Comparison of ENCODE assay signal across 14 mouse cellular contexts in the genomic region with DNA sequence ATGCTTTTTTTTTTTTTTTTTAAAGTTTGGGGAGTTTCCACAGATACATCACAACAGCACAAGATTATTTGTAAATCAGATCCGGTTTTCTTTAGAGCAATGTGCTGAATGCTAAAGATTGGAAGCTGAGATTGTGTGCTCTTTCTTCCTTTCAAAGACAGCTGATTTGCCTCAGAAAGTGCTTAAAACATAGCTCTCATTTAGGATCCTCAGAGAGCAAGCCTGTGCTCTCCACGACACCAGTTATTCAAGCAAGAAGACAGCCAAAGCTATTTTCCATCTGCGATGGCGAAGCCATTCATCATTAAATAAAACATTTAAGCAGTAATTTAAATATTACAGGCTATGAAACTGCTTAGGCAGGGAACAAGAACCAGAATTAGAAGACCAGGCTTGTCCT.
DNase-seq lines count a peak whose midpoint lies in the region; ATAC-seq lines count a peak whose summit lies in the region.
"Had no signal": no experiment of that assay in that cellular context is flagged by ENCODE, and none has a peak within 500 bp of the region (broad histone marks: within the 10 kb centered on the region; RNA-seq: fewer than 3 reads in every experiment).

No protein-coding gene starts in this region.

- H3K4me1 ChIP-seq in kidney, embryonic 16.5 days (ENCODE audit: insufficient read depth, low read length): no peaks in the 10 kb centered on the region
- peaks cover 31% of the 10 kb centered on the region for H3K4me1 ChIP-seq in midbrain, embryonic 10.5 days
- peaks cover 3% of the 10 kb centered on the region; the same call in 1 of the 2 replicates for H3K4me1 ChIP-seq in midbrain, embryonic 14.5 days (ENCODE audit: control insufficient read depth, insufficient read depth, low read length)
- peaks cover 17% of the 10 kb centered on the region for H3K4me1 ChIP-seq in forebrain, embryonic 15.5 days
- peaks cover 4% of the 10 kb centered on the region for H3K4me1 ChIP-seq in midbrain, embryonic 13.5 days (replicated peaks)
- H3K4me1 ChIP-seq: limb, embryonic 13.5 days; liver, embryonic 15.5 days had no signal

- no peaks in the 10 kb centered on the region for H3K36me3 ChIP-seq in kidney, embryonic 16.5 days (ENCODE audit: insufficient read depth, low read length)
- H3K36me3 ChIP-seq in midbrain, embryonic 10.5 days: no peaks in the 10 kb centered on the region
- H3K36me3 ChIP-seq in midbrain, embryonic 14.5 days (ENCODE audit: control insufficient read depth, insufficient read depth, low read length): no peaks in the 10 kb centered on the region
- no peaks in the 10 kb centered on the region for H3K36me3 ChIP-seq in forebrain, embryonic 15.5 days
- no peaks in the 10 kb centered on the region for H3K36me3 ChIP-seq in midbrain, embryonic 13.5 days
- H3K36me3 ChIP-seq: limb, embryonic 13.5 days; liver, embryonic 15.5 days had no signal

- no peak overlapping the region for H3K4me2 ChIP-seq in kidney, embryonic 16.5 days (replicated peaks; ENCODE audit: low read depth, low read length)
- H3K4me2 ChIP-seq in midbrain, embryonic 14.5 days (ENCODE audit: low read length): no peak overlapping the region
- no peak overlapping the region for H3K4me2 ChIP-seq in forebrain, embryonic 15.5 days (replicated peaks)
- no peak overlapping the region for H3K4me2 ChIP-seq in midbrain, embryonic 13.5 days (replicated peaks)
- H3K4me2 ChIP-seq: limb, embryonic 13.5 days; liver, embryonic 15.5 days had no signal

- 51% methylated on average over 4 of the region's 4 CpGs for WGBS in kidney, embryonic 16.5 days
- WGBS in midbrain, embryonic 10.5 days: 67% methylated on average over 4 of the region's 4 CpGs
- WGBS in midbrain, embryonic 14.5 days: 40% methylated on average over 4 of the region's 4 CpGs
- 40% methylated on average over 4 of the region's 4 CpGs for WGBS in forebrain, embryonic 15.5 days
- WGBS in midbrain, embryonic 13.5 days: 43% methylated on average over 4 of the region's 4 CpGs

- no peaks in the 10 kb centered on the region for H3K27me3 ChIP-seq in kidney, embryonic 16.5 days (ENCODE audit: insufficient read depth, low read length)
- H3K27me3 ChIP-seq in midbrain, embryonic 10.5 days (ENCODE audit: low read depth, poor library complexity, severe bottlenecking): no peaks in the 10 kb centered on the region
- H3K27me3 ChIP-seq in midbrain, embryonic 14.5 days (ENCODE audit: control insufficient read depth, insufficient read depth, low read length): no peaks in the 10 kb centered on the region
- H3K27me3 ChIP-seq in forebrain, embryonic 15.5 days: no peaks in the 10 kb centered on the region
- H3K27me3 ChIP-seq in midbrain, embryonic 13.5 days: no peaks in the 10 kb centered on the region
- H3K27me3 ChIP-seq: limb, embryonic 13.5 days; liver, embryonic 15.5 days had no signal

- H3K27ac ChIP-seq in kidney, embryonic 16.5 days (ENCODE audit: low read length): no peak overlapping the region
- peak overlapping the region; percentile 74; the same call in 1 of the 2 replicates for H3K27ac ChIP-seq in midbrain, embryonic 10.5 days (replicated peaks)
- H3K27ac ChIP-seq in midbrain, embryonic 14.5 days (replicated peaks; ENCODE audit: low read depth, low read length): no peak overlapping the region; the same call in 1 of the 2 replicates
- H3K27ac ChIP-seq in forebrain, embryonic 15.5 days (replicated peaks): peak overlapping the region; percentile 47
- H3K27ac ChIP-seq in midbrain, embryonic 13.5 days: peak overlapping the region; percentile 35; the same call in 1 of the 2 replicates
- H3K27ac ChIP-seq: heart, adult 2 months; limb, embryonic 13.5 days; liver, embryonic 15.5 days had no signal

- no peak overlapping the region for H3K9ac ChIP-seq in kidney, embryonic 16.5 days (replicated peaks; ENCODE audit: low read length)
- H3K9ac ChIP-seq in midbrain, embryonic 14.5 days (replicated peaks; ENCODE audit: low read length): no peak overlapping the region
- H3K9ac ChIP-seq in forebrain, embryonic 15.5 days (replicated peaks): no peak overlapping the region
- no peak overlapping the region for H3K9ac ChIP-seq in midbrain, embryonic 13.5 days (replicated peaks)
- H3K9ac ChIP-seq: limb, embryonic 13.5 days; liver, embryonic 15.5 days had no signal

- peak; percentile 59; the same call in 1 of the 2 replicates for ATAC-seq in kidney, embryonic 16.5 days (ENCODE audit: low FRiP score, low TSS enrichment)
- ATAC-seq in midbrain, embryonic 14.5 days (ENCODE audit: low FRiP score, low TSS enrichment): no peak
- ATAC-seq in forebrain, embryonic 15.5 days (replicated peaks): 0 out of 2 replicates have a peak, but pooled peaks have one; percentile 19
- no peak for ATAC-seq in midbrain, embryonic 13.5 days
- ATAC-seq: inflammation-experienced regulatory T-cells, adult 6 months had no signal

- DNase-seq in kidney, adult 18-20 months: no peak
- DNase-seq in midbrain, embryonic 10.5 days (ENCODE audit: low spot score): no peak
- no peak for DNase-seq in midbrain, embryonic 14.5 days
- DNase-seq in left cerebral cortex, adult 18-20 months (ENCODE audit: low spot score in 2 of 2): no peak
- no peak for DNase-seq in right cerebral cortex, postnatal 25 days
- DNase-seq: adrenal gland, adult 2 months; cerebellum, adult 9-11 months; heart, adult 2 months had no signal

- no peaks in the 10 kb centered on the region for H3K9me3 ChIP-seq in kidney, embryonic 16.5 days (ENCODE audit: low read length)
- H3K9me3 ChIP-seq in midbrain, embryonic 10.5 days (replicated peaks): peaks cover 11% of the 10 kb centered on the region; the same call in 1 of the 2 replicates
- H3K9me3 ChIP-seq in midbrain, embryonic 14.5 days (ENCODE audit: control insufficient read depth, low read length): peaks cover 6% of the 10 kb centered on the region; the same call in 1 of the 2 replicates
- 0 out of 2 replicates have a peak, but pooled peaks cover 3% of the 10 kb centered on the region for H3K9me3 ChIP-seq in forebrain, embryonic 15.5 days
- 0 out of 2 replicates have a peak, but pooled peaks cover 6% of the 10 kb centered on the region for H3K9me3 ChIP-seq in midbrain, embryonic 13.5 days
- H3K9me3 ChIP-seq: limb, embryonic 13.5 days; liver, embryonic 15.5 days had no signal

- no peak overlapping the region for H3K4me3 ChIP-seq in kidney, embryonic 16.5 days (ENCODE audit: low read length)
- no peak overlapping the region for H3K4me3 ChIP-seq in midbrain, embryonic 10.5 days
- H3K4me3 ChIP-seq in midbrain, embryonic 14.5 days (replicated peaks; ENCODE audit: low read depth, low read length): no peak overlapping the region
- H3K4me3 ChIP-seq in forebrain, embryonic 15.5 days: no peak overlapping the region
- no peak overlapping the region for H3K4me3 ChIP-seq in midbrain, embryonic 13.5 days (replicated peaks)
- H3K4me3 ChIP-seq: heart, adult 2 months; limb, embryonic 13.5 days; liver, embryonic 15.5 days had no signal

Comparison
In these comparisons a context has a peak if more than half of its experiments do, and no peak if none do; other contexts are left out.
1. H3K27ac ChIP-seq: peak in midbrain, embryonic 10.5 days (single experiment), forebrain, embryonic 15.5 days (single experiment) and midbrain, embryonic 13.5 days (single experiment); none in kidney, embryonic 16.5 days (single experiment) and midbrain, embryonic 14.5 days (single experiment).
2. ATAC-seq: peak in kidney, embryonic 16.5 days (single experiment) and forebrain, embryonic 15.5 days (single experiment); none in midbrain, embryonic 14.5 days (single experiment) and midbrain, embryonic 13.5 days (single experiment).